ENCODE assay signal across 8 mouse cellular contexts in genomic region chr2:31689045-31689444, GRCm38 (mm10). TPM values are rescaled to one million over a fixed set of nuclear protein-coding genes. Genes with fewer than 3 reads are reported as not detected.
DNase-seq lines count a peak whose midpoint lies in the region; ATAC-seq and TF ChIP-seq lines count a peak whose summit lies in the region.

No protein-coding gene starts in this region.

- peak overlapping the region; percentile 72 for H3K4me2 ChIP-seq in embryonic facial prominence, embryonic 15.5 days (replicated peaks)
- H3K4me2 ChIP-seq in hindbrain, embryonic 15.5 days, result peak overlapping the region; percentile 77
- H3K4me2 ChIP-seq in liver, embryonic 16.5 days (ENCODE audit: low read depth, low read length), result peak overlapping the region; percentile 91
- H3K4me2 ChIP-seq in stomach, embryonic 14.5 days (replicated peaks; ENCODE audit: low read depth, low read length), result peak overlapping the region; percentile 74

- no peaks in the 10 kb centered on the region for H3K36me3 ChIP-seq in thymus, adult 2 months (ENCODE audit: control insufficient read depth, insufficient read depth, low read length)
- no peaks in the 10 kb centered on the region for H3K36me3 ChIP-seq in embryonic facial prominence, embryonic 15.5 days
- no peaks in the 10 kb centered on the region for H3K36me3 ChIP-seq in hindbrain, embryonic 15.5 days
- H3K36me3 ChIP-seq in liver, embryonic 16.5 days (ENCODE audit: control insufficient read depth, insufficient read depth), result no peaks in the 10 kb centered on the region
- no peaks in the 10 kb centered on the region for H3K36me3 ChIP-seq in stomach, embryonic 14.5 days (ENCODE audit: control insufficient read depth, insufficient read depth, low read length)

- no peaks in the 10 kb centered on the region for H3K27me3 ChIP-seq in thymus, adult 2 months (ENCODE audit: control insufficient read depth, insufficient read depth, low read length)
- no peaks in the 10 kb centered on the region for H3K27me3 ChIP-seq in embryonic facial prominence, embryonic 15.5 days
- no peaks in the 10 kb centered on the region for H3K27me3 ChIP-seq in hindbrain, embryonic 15.5 days
- no peaks in the 10 kb centered on the region for H3K27me3 ChIP-seq in liver, embryonic 16.5 days (ENCODE audit: control insufficient read depth, insufficient read depth, low read depth, low read length)
- no peaks in the 10 kb centered on the region for H3K27me3 ChIP-seq in stomach, embryonic 14.5 days (ENCODE audit: control insufficient read depth, insufficient read depth, low read length)

- no peak for ATAC-seq in embryonic facial prominence, embryonic 15.5 days (ENCODE audit: insufficient number of reproducible peaks, low FRiP score, low TSS enrichment, low read depth)
- ATAC-seq in hindbrain, embryonic 15.5 days (ENCODE audit: low FRiP score, low read depth), result no peak
- no peak for ATAC-seq in liver, embryonic 16.5 days (ENCODE audit: low read depth)
- no peak for ATAC-seq in stomach, embryonic 14.5 days (ENCODE audit: insufficient number of reproducible peaks, insufficient read depth, low FRiP score, low read depth)

- no peak for TF ChIP-seq POLR2A in thymus, adult 2 months (IDR thresholded peaks at IDR 0.05; ENCODE audit: control insufficient read depth, extremely low read depth, insufficient read depth, low read length, poor library complexity)

- H3K4me3 ChIP-seq in thymus, adult 2 months (ENCODE audit: control insufficient read depth, insufficient read depth, low read length), result peak overlapping the region; percentile 82
- H3K4me3 ChIP-seq in embryonic facial prominence, embryonic 15.5 days (replicated peaks), result peak overlapping the region; percentile 98
- H3K4me3 ChIP-seq in hindbrain, embryonic 15.5 days, result peak overlapping the region; percentile 88
- H3K4me3 ChIP-seq in liver, embryonic 16.5 days (ENCODE audit: low read depth, low read length), result peak overlapping the region; percentile 95
- peak overlapping the region; percentile 91 for H3K4me3 ChIP-seq in stomach, embryonic 14.5 days (ENCODE audit: low read depth, low read length)

- under 1% methylated on average over 12 of the region's 12 CpGs for whole genome bisulfite sequencing in thymus, adult 2 months
- under 1% methylated on average over 12 of the region's 12 CpGs for WGBS in embryonic facial prominence, embryonic 15.5 days
- WGBS in hindbrain, embryonic 15.5 days, result under 1% methylated on average over 12 of the region's 12 CpGs
- 0% methylated on average over 12 of the region's 12 CpGs for whole genome bisulfite sequencing in liver, embryonic 16.5 days (ENCODE audit: insufficient replicate concordance)
- WGBS in stomach, embryonic 14.5 days, result 0% methylated on average over 12 of the region's 12 CpGs

- peak overlapping the region; percentile 94 for H3K9ac ChIP-seq in embryonic facial prominence, embryonic 15.5 days
- peak overlapping the region; percentile 84 for H3K9ac ChIP-seq in hindbrain, embryonic 15.5 days
- H3K9ac ChIP-seq in liver, embryonic 16.5 days (ENCODE audit: low read depth, low read length), result peak overlapping the region; percentile 96
- peak overlapping the region; percentile 82 for H3K9ac ChIP-seq in stomach, embryonic 14.5 days (replicated peaks; ENCODE audit: low read depth, low read length)

- DNase-seq in thymus, adult 2 months, result no peak
- DNase-seq in thymus, postnatal 4 days, result no peak
- DNase-seq in right cerebral cortex, adult 2 months (ENCODE audit: low spot score in 2 of 2), result no peak
- DNase-seq in gastrocnemius, postnatal 4 days (ENCODE audit: low spot score in 2 of 2), result no peak

- TF ChIP-seq CTCF in thymus, adult 2 months (IDR thresholded peaks at IDR 0.05; ENCODE audit: borderline replicate concordance, control insufficient read depth, extremely low read depth, insufficient read depth, low read length, poor library complexity), result no peak

- peaks cover 7% of the 10 kb centered on the region for H3K4me1 ChIP-seq in thymus, adult 2 months (replicated peaks; ENCODE audit: control insufficient read depth, insufficient read depth, low read length)
- H3K4me1 ChIP-seq in embryonic facial prominence, embryonic 15.5 days, result peaks cover 17% of the 10 kb centered on the region
- H3K4me1 ChIP-seq in hindbrain, embryonic 15.5 days (replicated peaks), result peaks cover 51% of the 10 kb centered on the region
- peaks cover 15% of the 10 kb centered on the region for H3K4me1 ChIP-seq in liver, embryonic 16.5 days (ENCODE audit: control insufficient read depth, low read depth, low read length)
- H3K4me1 ChIP-seq in stomach, embryonic 14.5 days (ENCODE audit: control insufficient read depth, insufficient read depth, low read length), result peaks cover 8% of the 10 kb centered on the region; the same call in 1 of the 2 replicates

- peak overlapping the region; percentile 79; the same call in 1 of the 2 replicates for H3K27ac ChIP-seq in thymus, adult 2 months (ENCODE audit: control insufficient read depth, insufficient read depth, low read length)
- peak overlapping the region; percentile 93 for H3K27ac ChIP-seq in embryonic facial prominence, embryonic 15.5 days (replicated peaks)
- peak overlapping the region; percentile 96 for H3K27ac ChIP-seq in hindbrain, embryonic 15.5 days (replicated peaks)
- peak overlapping the region; percentile 95 for H3K27ac ChIP-seq in liver, embryonic 16.5 days (ENCODE audit: low read length)
- H3K27ac ChIP-seq in stomach, embryonic 14.5 days (ENCODE audit: low read length), result peak overlapping the region; percentile 90

- H3K9me3 ChIP-seq in embryonic facial prominence, embryonic 15.5 days (replicated peaks), result no peaks in the 10 kb centered on the region
- no peaks in the 10 kb centered on the region for H3K9me3 ChIP-seq in hindbrain, embryonic 15.5 days
- H3K9me3 ChIP-seq in liver, embryonic 16.5 days (replicated peaks; ENCODE audit: control insufficient read depth, low read length), result no peaks in the 10 kb centered on the region
- no peaks in the 10 kb centered on the region for H3K9me3 ChIP-seq in stomach, embryonic 14.5 days (ENCODE audit: control insufficient read depth, low read depth, low read length)

RNA-seq across cellular contexts. Expression of gene Abl1, which starts 0.9 kb away (rescaled TPM):
- polyA plus RNA-seq in thymus, adult 2 months (2012; rRNA removed), result 93.4 and 105 TPM in 2 replicates
- 40.9 and 42.3 TPM in 2 replicates for polyA plus RNA-seq in embryonic facial prominence, embryonic 15.5 days (2015; fragmentation: Nextera tagmentation; extraction: Ambion mirVana)
- polyA plus RNA-seq in hindbrain, embryonic 15.5 days (2015; fragmentation: Nextera tagmentation; extraction: Ambion mirVana), result 17.6 and 18.1 TPM in 2 replicates
- polyA plus RNA-seq in liver, embryonic 16.5 days (2015; fragmentation: Nextera tagmentation; extraction: Ambion mirVana), result 5.8 and 6.7 TPM in 2 replicates
- polyA plus RNA-seq in stomach, embryonic 14.5 days (2014; fragmentation: Nextera tagmentation; extraction: Ambion mirVana), result 44.0 and 46.4 TPM in 2 replicates
- total RNA-seq in gastrocnemius, postnatal 4 days (2021), result 10 to 100 TPM; 76.3 to 80.7 TPM

RNA-seq across cellular contexts. Expression of gene Exosc2, which starts 18.5 kb away (rescaled TPM):
- 24.2 and 27.9 TPM in 2 replicates for polyA plus RNA-seq in thymus, adult 2 months (2012; rRNA removed)
- polyA plus RNA-seq in embryonic facial prominence, embryonic 15.5 days (2015; fragmentation: Nextera tagmentation; extraction: Ambion mirVana), result 61.8 and 64.0 TPM in 2 replicates
- 42.0 and 42.4 TPM in 2 replicates for polyA plus RNA-seq in hindbrain, embryonic 15.5 days (2015; fragmentation: Nextera tagmentation; extraction: Ambion mirVana)
- polyA plus RNA-seq in liver, embryonic 16.5 days (2015; fragmentation: Nextera tagmentation; extraction: Ambion mirVana), result 24.9 and 25.6 TPM in 2 replicates
- polyA plus RNA-seq in stomach, embryonic 14.5 days (2014; fragmentation: Nextera tagmentation; extraction: Ambion mirVana), result 54.2 and 57.8 TPM in 2 replicates
- total RNA-seq in gastrocnemius, postnatal 4 days (2021), result 10 to 100 TPM; 18.0 to 20.1 TPM

RNA-seq across cellular contexts. Expression of gene Prdm12, which starts 49.2 kb away (rescaled TPM):
- 0.04 and 0.06 TPM in 2 replicates for polyA plus RNA-seq in thymus, adult 2 months (2012; rRNA removed)
- 0.08 and 0.19 TPM in 2 replicates for polyA plus RNA-seq in embryonic facial prominence, embryonic 15.5 days (2015; fragmentation: Nextera tagmentation; extraction: Ambion mirVana)
- polyA plus RNA-seq in hindbrain, embryonic 15.5 days (2015; fragmentation: Nextera tagmentation; extraction: Ambion mirVana), result 1.7 and 3.1 TPM in 2 replicates
- polyA plus RNA-seq in liver, embryonic 16.5 days (2015; fragmentation: Nextera tagmentation; extraction: Ambion mirVana), result not detected in 2 replicates
- not detected in 2 replicates for polyA plus RNA-seq in stomach, embryonic 14.5 days (2014; fragmentation: Nextera tagmentation; extraction: Ambion mirVana)
- not detected for total RNA-seq in gastrocnemius, postnatal 4 days (2021)
